In genomic region chr10:3761992-3762391, GRCm38 (mm10) we compare ENCODE assay signal across 19 mouse cellular contexts.
"Had no signal": no experiment of that assay in that cellular context is flagged by ENCODE, and none has a peak within 500 bp of the region (broad histone marks: within the 10 kb centered on the region; RNA-seq: fewer than 3 reads in every experiment).

No protein-coding gene starts in this region.

- H3K27me3 ChIP-seq: liver, embryonic 13.5 days; midbrain, embryonic 12.5 days; midbrain, embryonic 15.5 days; neural tube, embryonic 12.5 days; neural tube, embryonic 15.5 days had no signal

- ATAC-seq: midbrain, embryonic 15.5 days had no signal

- H3K4me3 ChIP-seq: left cerebral cortex, adult 2 months; liver, embryonic 13.5 days; midbrain, embryonic 12.5 days; midbrain, embryonic 15.5 days; neural tube, embryonic 12.5 days; neural tube, embryonic 15.5 days had no signal

- DNase-seq: kidney, postnatal 10 days; kidney, postnatal 36 days; layer of hippocampus, postnatal 36 days; liver, embryonic 13.5 days; lung, adult 2 months; lung, postnatal 14 days; lung, postnatal 4 days; right cerebral cortex, adult 18-20 months; right cerebral cortex, postnatal 14 days; right cerebral cortex, postnatal 4 days; thymus, adult 2 months; thymus, postnatal 14 days; thymus, postnatal 4 days had no signal

- H3K36me3 ChIP-seq: liver, embryonic 13.5 days; midbrain, embryonic 12.5 days; midbrain, embryonic 15.5 days; neural tube, embryonic 12.5 days; neural tube, embryonic 15.5 days had no signal

- H3K4me2 ChIP-seq: liver, embryonic 13.5 days; midbrain, embryonic 12.5 days; midbrain, embryonic 15.5 days; neural tube, embryonic 12.5 days; neural tube, embryonic 15.5 days had no signal

- H3K27ac ChIP-seq: left cerebral cortex, adult 2 months; liver, embryonic 13.5 days; midbrain, embryonic 12.5 days; midbrain, embryonic 15.5 days; neural tube, embryonic 12.5 days; neural tube, embryonic 15.5 days; stomach, postnatal 0 days had no signal

- H3K9ac ChIP-seq: liver, embryonic 13.5 days; midbrain, embryonic 12.5 days; midbrain, embryonic 15.5 days; neural tube, embryonic 12.5 days; neural tube, embryonic 15.5 days had no signal

- H3K4me1 ChIP-seq: liver, embryonic 13.5 days; midbrain, embryonic 15.5 days; neural tube, embryonic 12.5 days; neural tube, embryonic 15.5 days had no signal

- H3K9me3 ChIP-seq: liver, embryonic 13.5 days; midbrain, embryonic 12.5 days; midbrain, embryonic 15.5 days; neural tube, embryonic 12.5 days; neural tube, embryonic 15.5 days had no signal
